Mouse (Mus musculus) ES-Bruce4 (cell line): ENCODE measurements at regions not wholly inside any gene's neighbourhood (a gene's known extent, or its start where the extent isn't known, plus 50 kb on each side); places are given as distances from the start of the nearest gene placed in this dataset.
A peak's percentile ranks its signal among the peaks of the same experiment; 100 is the strongest.

Experiments
- H3K27ac ChIP-seq: 2 replicates; pipeline ENCODE4 v1.5.1; 2012; ENCODE audit warnings: low read length, inconsistent platforms; ENCODE audit not compliant: insufficient read depth
- H3K27me3 ChIP-seq: 2 replicates; pipeline ENCODE4 v1.6.1; 2012; ENCODE audit warnings: mild to moderate bottlenecking, low read length, inconsistent platforms; ENCODE audit not compliant: control insufficient read depth, poor library complexity, insufficient read depth, severe bottlenecking
- H3K36me3 ChIP-seq: 2 replicates; pipeline ENCODE4 v1.6.1; 2012; ENCODE audit warnings: inconsistent platforms, mild to moderate bottlenecking, low read length, moderate library complexity; ENCODE audit not compliant: control insufficient read depth, poor library complexity, insufficient read depth, severe bottlenecking
- H3K4me1 ChIP-seq: one replicate; pipeline ENCODE4 v1.8.1; 2011; ENCODE audit warnings: low read length; ENCODE audit not compliant: control insufficient read depth, insufficient read depth
- H3K4me3 ChIP-seq: 2 replicates; pipeline ENCODE4 v1.5.1; 2011; ENCODE audit warnings: low read depth, mild to moderate bottlenecking, low read length
- H3K9ac ChIP-seq: 2 replicates; pipeline ENCODE4 v1.6.1; 2012; ENCODE audit warnings: low read depth, mild to moderate bottlenecking, inconsistent platforms; ENCODE audit not compliant: poor library complexity, severe bottlenecking
- H3K9me3 ChIP-seq: replicated peaks from 2 replicates; pipeline ENCODE4 v1.6.1; 2012; ENCODE audit warnings: mild to moderate bottlenecking, low read length, inconsistent platforms; ENCODE audit not compliant: control insufficient read depth, poor library complexity, insufficient read depth, severe bottlenecking
- CTCF ChIP-seq: IDR thresholded peaks from one replicate; pipeline ENCODE4 v1.8.1; 2011; ENCODE audit warnings: low read depth, low read length
- EP300 ChIP-seq: IDR thresholded peaks from 2 replicates; pipeline ENCODE4 v1.6.1; 2011; ENCODE audit warnings: low read depth, low read length; ENCODE audit not compliant: insufficient read depth
- POLR2A ChIP-seq: IDR thresholded peaks from one replicate; pipeline ENCODE4 v1.8.1; 2011; ENCODE audit warnings: low read length; ENCODE audit not compliant: insufficient read depth

DNA sequence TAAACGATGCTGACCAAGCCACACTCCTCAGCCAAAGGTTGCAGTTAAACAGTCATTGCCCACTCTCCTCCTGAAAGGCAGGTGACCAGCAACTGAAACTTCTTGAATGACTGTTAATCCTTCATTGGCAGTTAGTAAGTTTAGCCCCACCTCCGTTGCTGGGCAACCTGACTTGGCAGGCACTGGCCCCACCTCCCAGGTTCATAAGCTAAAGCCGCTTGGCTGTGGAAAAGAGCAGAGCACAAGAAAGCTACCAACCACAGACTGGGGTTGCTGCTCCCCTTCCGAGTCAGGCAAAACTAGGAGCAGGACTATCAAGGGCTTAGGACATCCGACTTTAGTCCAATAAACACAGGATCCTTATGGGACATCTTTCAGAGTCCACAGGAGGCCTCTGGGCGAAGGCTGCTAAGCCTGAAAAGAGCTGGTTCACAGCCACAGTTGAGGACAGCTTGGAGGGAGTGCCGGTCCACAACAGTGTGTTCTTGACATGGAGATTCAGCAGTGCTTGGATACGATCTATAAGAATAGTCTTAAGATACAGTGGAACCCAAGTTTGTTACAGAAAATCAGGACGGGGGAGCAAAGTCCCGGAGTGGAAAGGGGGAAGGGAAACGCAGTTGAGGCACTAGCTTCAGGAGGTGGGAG is 67.7 kb upstream of the Kcnma1 start:
- Histone ChIP-seq H3K27me3 (no peaks in the 10 kb centered on the region), H3K9me3 (no peaks in the 10 kb centered on the region), H3K36me3 (no peaks in the 10 kb centered on the region), H3K4me3 (no peak overlapping the region), H3K9ac (no peak overlapping the region), H3K4me1 (no peaks in the 10 kb centered on the region), H3K27ac (no peak overlapping the region)
- no peak for TF ChIP-seq EP300
- TF ChIP-seq CTCF = no peak
- TF ChIP-seq POLR2A = no peak

GRCm38 (mm10) chr14:24068693-24069092 is 54.4 kb upstream of the Kcnma1 start:
- Histone ChIP-seq H3K27ac (no peak overlapping the region), H3K4me3 (no peak overlapping the region), H3K27me3 (no peaks in the 10 kb centered on the region), H3K9ac (no peak overlapping the region), H3K36me3 (no peaks in the 10 kb centered on the region), H3K9me3 (no peaks in the 10 kb centered on the region), H3K4me1 (no peaks in the 10 kb centered on the region)
- TF ChIP-seq CTCF (peak; percentile 34), EP300 (no peak)

DNA sequence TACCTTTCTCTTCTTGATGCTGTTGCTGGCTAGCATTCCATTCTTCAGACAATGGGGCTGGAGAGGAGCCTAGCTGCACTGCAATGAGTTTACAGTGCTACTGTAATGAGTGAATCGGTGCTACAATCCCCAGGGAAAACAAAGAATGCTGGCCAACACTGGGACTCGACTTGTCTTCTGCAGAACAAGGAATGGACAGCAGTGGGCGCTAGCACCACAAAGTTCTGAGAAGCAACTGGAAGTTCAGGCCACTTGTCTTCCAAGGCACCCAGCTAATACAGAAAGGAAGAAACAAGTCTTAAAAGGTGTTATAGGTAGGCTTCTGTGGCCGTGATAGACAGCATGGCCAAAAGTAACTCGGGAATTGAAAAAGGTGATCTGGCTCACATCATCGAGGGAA is 53.4 kb upstream of the Kcnma1 start:
- H3K4me3 ChIP-seq = no peak overlapping the region
- TF ChIP-seq EP300 (no peak), CTCF (peak; percentile 77)
- no peaks in the 10 kb centered on the region for H3K36me3 ChIP-seq
- no peaks in the 10 kb centered on the region for H3K9me3 ChIP-seq
- H3K4me1 ChIP-seq = no peaks in the 10 kb centered on the region
- no peak overlapping the region for H3K27ac ChIP-seq
- no peak overlapping the region for H3K9ac ChIP-seq
- H3K27me3 ChIP-seq = no peaks in the 10 kb centered on the region

DNA sequence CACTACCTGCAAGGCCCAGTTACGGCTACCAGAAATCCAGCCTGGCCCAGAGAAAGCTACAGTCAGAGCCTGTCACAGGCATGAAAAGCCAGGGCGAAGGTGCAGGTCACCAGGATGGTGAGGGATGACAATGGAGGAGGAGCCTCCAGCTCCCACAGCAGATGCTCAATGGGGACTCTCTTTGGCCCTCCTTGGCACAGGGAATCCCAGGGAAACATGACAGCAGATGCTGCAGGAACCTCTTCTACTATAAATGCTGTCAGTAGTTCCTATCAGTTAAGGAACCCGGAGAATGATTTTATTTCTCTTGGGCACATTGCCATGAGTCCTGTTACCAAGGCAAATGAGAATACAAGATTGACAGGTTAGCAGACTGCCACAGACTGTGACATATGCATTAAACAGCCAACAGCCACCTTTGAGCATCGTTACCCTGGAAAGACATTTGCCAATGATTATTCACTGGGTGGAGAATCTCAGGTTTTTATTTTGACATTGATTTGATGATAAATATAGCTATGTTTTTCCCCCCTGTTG is 51.0 kb upstream of the Kcnma1 start:
- H3K9ac ChIP-seq = no peak overlapping the region
- TF ChIP-seq CTCF = no peak
- TF ChIP-seq EP300 = no peak
- TF ChIP-seq POLR2A = no peak
- H3K36me3 ChIP-seq = no peaks in the 10 kb centered on the region
- H3K27ac ChIP-seq = no peak overlapping the region
- H3K4me1 ChIP-seq = no peaks in the 10 kb centered on the region
- no peaks in the 10 kb centered on the region for H3K27me3 ChIP-seq
- no peaks in the 10 kb centered on the region for H3K9me3 ChIP-seq
- H3K4me3 ChIP-seq = no peak overlapping the region
